Mouse (Mus musculus) kidney, adult 2 months (tissue): ENCODE measurements around the gene Nxf7.

Source experiments
- CTCF ChIP-seq: fragments of 200-500 bp; conservative IDR thresholded peaks from 2 replicates; pipeline ENCODE4 v1.5.1; 2011; ENCODE audit warnings: low read depth, mild to moderate bottlenecking, control low read depth, low read length, moderate library complexity, mixed read lengths; ENCODE audit not compliant: insufficient read depth, insufficient read length
- POLR2A ChIP-seq: fragments of 200-500 bp; IDR thresholded peaks from one replicate; pipeline ENCODE4 v1.6.1; 2011; ENCODE audit warnings: low read depth, low read length, control low read depth

DNA sequence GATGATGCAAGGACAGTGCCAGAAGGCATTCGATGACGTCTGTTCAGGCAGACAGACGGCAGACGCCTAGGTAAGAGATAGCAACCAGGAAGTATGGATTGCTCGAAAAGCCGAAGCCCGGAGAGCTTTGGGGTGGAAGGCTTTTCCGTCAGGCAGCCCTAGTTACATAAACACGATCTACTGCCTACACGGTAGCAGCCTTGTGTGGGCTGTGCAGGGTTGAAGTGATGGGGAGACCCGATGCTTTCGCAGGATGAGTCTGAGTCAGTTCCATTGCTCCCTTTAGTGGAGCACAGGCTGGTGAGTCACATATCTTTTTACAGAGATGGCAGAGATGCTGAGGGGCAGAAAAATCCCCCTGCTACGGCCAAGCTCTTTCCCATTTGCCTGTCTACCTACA, 481 bp downstream of the Nxf7 start:
- TF ChIP-seq POLR2A (no peak), CTCF (no peak)
